Mouse (Mus musculus) gastrocnemius, postnatal 25 days (tissue): Measurements from ENCODE around the gene Mme. TPM values are rescaled to one million over a fixed set of nuclear protein-coding genes. Genes with fewer than 3 reads are reported as not detected.

Experiments
- DNase-seq: peaks from one replicate; pipeline ENCODE4 v3.0.0; 2022
- long read RNA-seq, 2 experiments: library from polyadenylated mRNA; stranded (forward); transcript quantifications; one replicate each; pipeline ENCODE4 v2.0.0; 2021
- total RNA-seq, 2 experiments: library from RNA; stranded (reverse); gene quantifications; 1 replicate in 1 of 2; 2 replicates in 1 of 2; pipeline ENCODE4 v1.2.3; 2021

Mme gene
- 1 to 10 TPM; 3.2 to 4.7 TPM for total RNA-seq
- long read RNA-seq, experiment 1, partial matches to known transcripts, result 0 of 2 reads
- long read RNA-seq, experiment 1, other reads (novel, unspliced or antisense), result 2 of 2 reads
- long read RNA-seq, experiment 2, result 0 reads

DNA sequence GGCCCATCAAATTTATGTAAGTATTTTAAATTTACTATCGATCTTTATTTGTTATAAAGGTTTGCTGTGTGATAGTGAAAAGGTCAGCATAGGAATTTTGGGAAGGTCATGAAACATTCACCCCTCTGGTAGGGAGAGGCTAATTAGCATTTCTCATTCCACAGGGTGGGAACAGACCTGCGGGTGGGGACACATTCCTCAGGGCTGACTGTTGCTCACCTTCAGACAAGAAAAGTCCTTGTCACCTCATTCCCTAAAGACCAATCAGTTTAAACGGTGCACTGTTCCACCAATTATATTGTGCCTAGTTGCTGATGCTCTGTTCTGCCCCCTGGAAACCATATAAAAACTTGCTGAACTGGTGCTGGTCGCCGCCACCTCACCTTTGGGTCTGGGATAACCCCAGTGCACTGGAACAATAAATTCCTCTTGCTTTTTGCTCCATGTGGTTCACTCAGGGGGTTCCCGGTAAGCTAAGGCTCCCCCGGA lies at the start of gene Mme:
Gene Mme, plus strand, starts transcription at position 439 of the 489 bp plus-strand sequence.
- no peak for DNase-seq

- no peak for DNase-seq
Measured at GRCm38 (mm10) chr3:63196565-63196964, 44.8 kb upstream of the Mme start.

GRCm38 (mm10) chr3:63198026-63198425 lies 43.3 kb upstream of the Mme start:
- no peak for DNase-seq

DNA sequence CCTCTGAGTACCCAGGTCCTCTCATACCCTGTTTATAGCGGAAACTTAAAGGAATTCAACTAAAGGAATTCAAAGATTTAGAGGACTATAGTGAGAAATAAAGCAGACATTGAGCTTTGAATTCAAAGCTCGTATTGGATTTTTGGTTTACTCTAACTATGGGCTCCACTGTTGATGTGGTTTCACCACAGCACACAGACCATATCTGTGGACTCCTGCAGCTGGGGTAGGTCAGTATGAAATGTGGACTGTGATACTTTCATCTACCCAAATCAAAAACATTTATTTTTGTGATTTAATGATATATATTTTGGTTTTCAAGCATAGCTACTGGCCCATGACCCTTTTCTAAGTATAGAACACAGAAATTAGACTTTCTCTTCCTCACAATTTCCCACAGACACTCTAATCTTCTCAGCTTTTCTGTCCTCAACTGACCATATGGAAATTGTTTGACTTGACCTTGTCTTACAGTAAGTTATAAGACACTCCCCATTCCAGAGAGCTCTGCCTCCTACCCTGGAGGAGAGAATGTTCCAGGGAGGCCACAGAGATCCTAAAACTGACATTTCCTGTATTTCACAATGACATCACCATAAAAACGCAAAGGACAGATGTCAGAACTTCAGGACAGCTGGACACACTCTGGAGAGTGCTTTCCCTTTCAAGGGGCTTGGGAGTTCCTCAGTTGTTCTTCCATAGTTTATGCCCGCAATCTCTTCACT lies 19.3 kb upstream of the Mme start:
- DNase-seq, result no peak

GRCm38 (mm10) chr3:63223676-63224075 lies 17.7 kb upstream of the Mme start:
- DNase-seq, result no peak

DNA sequence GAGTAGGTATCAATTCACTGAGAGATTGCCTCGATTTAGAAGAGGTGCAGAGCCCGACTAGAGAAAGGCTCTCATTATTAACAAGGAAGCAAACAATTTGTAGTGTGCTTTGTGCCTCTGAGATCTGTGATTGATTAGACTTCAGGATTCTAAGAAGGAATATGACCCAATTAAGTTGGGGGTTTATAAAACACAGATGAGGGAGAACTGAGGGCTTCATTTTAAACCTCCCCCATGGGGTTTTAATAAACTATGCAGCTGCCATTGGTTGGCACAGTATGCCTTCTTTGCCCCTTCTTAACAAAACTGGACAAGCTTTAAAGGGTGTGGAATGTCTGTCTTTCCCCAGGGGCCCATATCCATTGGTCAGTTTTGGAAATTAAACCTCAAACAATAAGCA lies 5.4 kb upstream of the Mme start:
- no peak for DNase-seq

GRCm38 (mm10) chr3:63243721-63244120 lies 2.4 kb downstream of the Mme start:
- DNase-seq, result no peak

DNA sequence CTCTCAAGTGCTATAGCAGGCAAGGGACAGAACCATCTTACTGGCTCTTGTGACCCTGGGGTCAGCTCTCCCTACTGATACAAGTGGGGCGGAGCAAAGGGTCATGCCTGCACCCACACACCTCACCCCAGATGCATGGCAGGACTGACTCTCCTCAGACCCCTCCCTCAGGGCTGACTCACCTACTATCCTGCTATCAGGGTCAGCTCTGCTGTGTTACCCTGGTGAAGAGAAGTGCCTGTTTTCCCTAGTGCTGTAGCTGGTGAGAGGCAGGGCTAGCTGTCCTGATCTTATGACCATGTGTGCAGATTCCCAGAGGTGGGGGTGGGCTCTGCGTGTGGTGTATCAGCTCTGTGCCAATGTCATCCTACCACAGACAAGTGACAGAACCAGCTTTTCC lies 30.8 kb downstream of the Mme start:
- no peak for DNase-seq

DNA sequence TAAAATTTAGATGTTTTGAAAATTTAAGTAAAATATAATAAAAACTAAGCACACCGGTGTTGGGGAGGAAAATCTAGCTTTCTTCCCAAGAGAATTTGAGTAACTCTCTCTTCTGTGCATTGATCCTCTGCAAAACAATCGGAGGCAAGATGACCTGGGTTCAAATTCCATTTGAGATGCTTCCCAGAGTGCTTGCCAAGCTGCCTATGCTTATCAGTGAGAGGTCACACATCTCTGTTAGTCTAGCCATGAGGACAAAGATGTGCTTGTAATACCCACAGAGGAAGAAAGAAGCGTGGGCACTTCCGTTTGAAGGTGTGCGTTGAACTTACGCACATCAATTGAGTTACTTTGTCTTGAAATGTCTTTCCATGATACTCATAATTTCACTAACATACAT lies 53.0 kb downstream of the Mme start:
- DNase-seq, result no peak

DNA sequence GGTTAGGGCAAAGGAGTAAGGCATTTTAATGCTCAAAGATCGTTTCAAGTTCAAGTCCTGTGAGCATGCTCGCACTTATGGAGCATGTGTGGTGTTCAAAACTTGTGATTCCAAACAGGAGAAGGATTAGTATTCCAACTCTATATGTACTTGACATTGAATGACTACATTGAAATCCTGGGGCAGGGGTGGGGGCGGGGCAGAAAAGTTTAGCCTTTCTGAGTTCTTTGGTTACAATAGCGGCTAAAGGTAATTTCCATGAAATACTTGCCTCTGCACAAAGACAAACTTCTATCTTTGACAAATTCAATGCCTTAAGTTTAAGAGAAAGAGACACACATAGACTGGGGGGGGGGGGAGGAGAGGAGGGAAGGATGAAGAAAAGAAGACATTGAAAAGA lies 53.5 kb downstream of the Mme start:
- no peak for DNase-seq

GRCm38 (mm10) chr3:63295237-63295636 lies 53.9 kb downstream of the Mme start:
- no peak for DNase-seq

DNA sequence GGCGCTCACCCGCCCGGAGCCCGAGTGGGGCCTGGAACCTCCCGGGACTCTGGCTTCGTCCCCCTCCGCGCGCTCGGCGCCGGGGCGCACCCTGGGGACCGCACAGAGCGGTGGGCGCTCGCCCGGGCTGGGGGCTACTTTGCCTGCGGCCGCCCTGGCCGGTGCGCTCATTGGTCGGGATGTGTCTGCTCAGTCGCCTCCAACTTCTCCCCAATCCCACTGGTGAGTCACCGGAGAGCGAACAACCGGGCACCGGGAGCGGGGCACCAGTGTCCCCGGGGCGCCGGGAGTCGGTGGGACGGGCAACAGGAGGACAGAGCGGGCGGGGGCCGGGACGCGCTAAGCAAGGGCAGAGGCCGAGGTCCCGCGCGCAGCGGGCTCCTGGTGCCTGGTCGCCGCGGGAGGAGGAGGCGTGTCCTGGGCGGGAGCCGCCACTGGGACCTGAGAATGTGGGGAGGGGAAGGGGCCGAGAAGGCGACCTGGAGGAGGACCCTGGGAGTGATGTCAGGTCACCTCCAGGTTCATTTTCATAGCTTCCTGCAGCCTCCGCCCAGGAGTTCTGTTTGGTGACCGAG lies 54.4 kb downstream of the Mme start:
- DNase-seq, result peak; percentile 19

DNA sequence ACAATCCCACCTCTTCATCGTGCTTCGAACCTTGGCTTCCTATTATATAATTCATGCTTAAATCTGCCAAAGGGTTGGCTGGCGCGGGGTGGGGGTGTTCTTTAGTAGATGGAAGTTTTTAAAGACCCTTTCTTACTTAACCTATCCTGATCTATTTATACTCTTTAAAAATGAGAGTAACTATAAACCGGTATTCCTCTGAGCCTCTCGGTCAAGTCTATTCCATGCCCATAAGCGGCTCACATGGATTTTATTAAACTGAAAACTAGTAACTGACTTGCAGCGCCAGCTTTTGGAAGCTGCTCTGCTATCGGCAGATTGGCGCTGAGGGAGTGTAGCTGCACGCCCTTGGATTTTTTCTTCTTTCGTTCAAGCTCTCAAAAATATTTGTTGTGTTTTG lies 55.1 kb downstream of the Mme start:
- no peak for DNase-seq

GRCm38 (mm10) chr3:63297787-63298186 lies 56.5 kb downstream of the Mme start:
- peak; percentile 34 for DNase-seq

- no peak for DNase-seq
Measured at GRCm38 (mm10) chr3:63315211-63315760, 73.9 kb downstream of the Mme start.

DNA sequence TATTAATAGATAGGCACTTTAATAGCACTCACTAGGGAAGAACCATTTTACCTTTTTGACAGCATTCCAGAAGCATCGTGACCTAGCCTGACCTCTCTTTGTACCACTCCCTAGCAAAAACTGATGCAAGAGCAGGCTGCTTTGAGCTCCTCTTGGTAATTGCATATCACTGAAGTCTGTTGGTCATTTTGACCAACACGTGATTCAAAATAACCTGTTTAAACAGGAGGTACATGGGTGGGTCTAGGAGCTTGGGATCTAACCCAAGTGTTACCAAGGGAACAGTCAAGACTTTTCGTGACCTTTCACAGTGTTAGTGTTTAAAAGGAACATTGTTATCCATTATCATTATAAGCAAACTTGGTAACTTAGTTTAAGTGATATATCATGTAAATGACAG lies 76.2 kb downstream of the Mme start:
- DNase-seq, result no peak

DNA sequence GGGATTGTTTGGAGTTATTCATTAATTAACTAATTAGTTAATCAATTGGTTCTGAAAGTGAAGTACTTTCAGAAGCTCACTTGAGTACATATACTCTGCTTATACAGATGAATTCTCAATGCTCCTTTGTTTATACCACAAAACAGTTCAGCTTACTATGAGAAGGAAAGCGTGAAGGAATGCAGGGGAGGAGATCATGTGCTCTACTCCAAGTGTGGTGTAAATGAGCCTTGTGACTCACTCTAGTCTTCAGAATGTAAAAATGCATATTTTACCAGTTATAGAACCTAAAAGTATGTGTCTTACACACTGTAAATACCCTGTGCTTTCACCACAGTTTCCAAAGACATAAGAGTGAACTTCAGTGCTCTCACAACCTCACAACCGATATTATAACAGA lies 84.3 kb downstream of the Mme start:
- no peak for DNase-seq

DNA sequence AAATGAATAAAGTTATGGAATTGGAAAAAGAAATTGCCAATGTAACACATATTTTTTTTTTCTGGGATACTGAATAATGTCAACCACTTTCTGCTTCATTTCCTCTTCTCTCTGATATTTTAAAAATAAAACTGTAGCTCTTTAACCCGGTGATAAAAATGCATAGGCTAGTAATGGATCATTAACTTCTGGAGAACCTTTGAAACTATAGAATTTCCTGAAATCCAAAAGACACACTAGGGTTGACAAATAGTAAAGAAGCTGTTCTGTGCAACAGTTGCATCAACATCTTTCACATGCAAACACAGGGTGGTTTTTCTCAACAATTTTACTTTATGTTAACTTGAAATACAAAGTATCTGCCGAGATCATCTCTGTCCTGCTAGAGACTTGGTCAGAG lies 98.8 kb downstream of the Mme start:
- no peak for DNase-seq

- no peak for DNase-seq
Measured at GRCm38 (mm10) chr3:63340546-63340945, 99.2 kb downstream of the Mme start.

- no peak for DNase-seq
Measured at GRCm38 (mm10) chr3:63341481-63341880, 100.1 kb downstream of the Mme start.

- no peak for DNase-seq
Measured at GRCm38 (mm10) chr3:63344998-63345397, 103.7 kb downstream of the Mme start.

GRCm38 (mm10) chr3:63348893-63349426 lies 107.6 kb downstream of the Mme start:
- no peak for DNase-seq

DNA sequence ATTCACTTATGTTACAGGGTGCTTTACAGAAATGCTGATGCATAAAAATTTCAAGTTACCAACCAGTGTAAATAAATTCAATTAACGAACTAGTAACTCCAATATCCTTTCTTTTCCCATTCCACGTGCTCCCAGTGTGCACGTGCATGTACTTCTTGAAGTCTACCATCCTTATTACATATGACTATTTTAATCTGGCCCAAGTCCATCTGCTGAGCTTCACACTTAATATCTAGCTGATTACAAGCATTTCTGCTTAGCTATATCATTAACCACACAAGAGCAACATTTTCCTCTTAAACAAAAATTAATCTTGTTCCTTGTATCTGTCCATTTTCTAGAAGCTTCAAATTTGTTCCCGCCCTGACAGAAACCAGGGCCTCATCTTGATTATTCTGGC lies 108.9 kb downstream of the Mme start:
- no peak for DNase-seq
